Mouse (Mus musculus) left cerebral cortex, postnatal 36 days (tissue): Measurements from ENCODE around the gene Ing3. TPM values are rescaled to one million over a fixed set of nuclear protein-coding genes. Genes with fewer than 3 reads are reported as not detected.

Source experiments
- DNase-seq, 2 experiments: peaks; one replicate each; pipeline ENCODE4 v3.0.0; 2021 to 2022; ENCODE audit warnings: low spot score in 2 of 2, mixed read lengths in 1 of 2
- intact Hi-C: fragments of 180-260 bp; cut with DNase I; formaldehyde crosslinking; loops from one replicate; pipeline ENCODE4 v1.15.1; 2025
- total RNA-seq, 2 experiments: library from RNA; stranded (reverse); gene quantifications; 2 replicates each; pipeline ENCODE4 v1.2.3; 2021

Ing3 gene
- 10 to 100 TPM; 22.5 to 27.5 TPM for total RNA-seq

- intact Hi-C loops = loop anchor here (5.0 kb wide), 2 partner anchors 97 to 397 kb away; partner anchors contain the start of gene Tspan12
- DNase-seq = peak; percentile 98 to 99
These were observed at the start of gene Ing3 for GRCm38 (mm10) chr6:21949226-21949731. Gene Ing3, plus strand, starts transcription at chr6:21949571.

- DNase-seq = no peak
- intact Hi-C loops = no loop called here
These were observed 39.7 kb upstream of the Ing3 start for GRCm38 (mm10) chr6:21909720-21910119.

GRCm38 (mm10) chr6:21910804-21911203 is 38.6 kb upstream of the Ing3 start:
- intact Hi-C loops = no loop called here
- DNase-seq = no peak

- DNase-seq = no peak
- intact Hi-C loops = no loop called here
These were observed 32.8 kb upstream of the Ing3 start for GRCm38 (mm10) chr6:21916591-21916990.

GRCm38 (mm10) chr6:21924150-21924549 is 25.2 kb upstream of the Ing3 start:
- intact Hi-C loops = no loop called here

GRCm38 (mm10) chr6:21937981-21938635 is 11.3 kb upstream of the Ing3 start:
- DNase-seq = no peak
- intact Hi-C loops = no loop called here

More at GRCm38 (mm10) chr6:21924150-21924549, 25.2 kb upstream of the Ing3 start:
- DNase-seq = no peak

- intact Hi-C loops = loop anchor here (5.0 to 10.0 kb wide), 3 partner anchors 98 to 398 kb away; partner anchors contain the start of gene Tspan12
- DNase-seq = peak; percentile 97 to 98
These were observed 539 bp downstream of the Ing3 start for GRCm38 (mm10) chr6:21949771-21950448.

GRCm38 (mm10) chr6:21950676-21951075 is 1.3 kb downstream of the Ing3 start:
- no peak for DNase-seq
- intact Hi-C loops = loop anchor here (10.0 kb wide), 1 partner anchor 156 kb away; no protein-coding TSS in a partner anchor

GRCm38 (mm10) chr6:21955468-21955867 is 6.1 kb downstream of the Ing3 start:
- intact Hi-C loops = loop anchor here (10.0 kb wide), 1 partner anchor 161 kb away; no protein-coding TSS in a partner anchor
- no peak for DNase-seq

- intact Hi-C loops = loop anchor here (10.0 kb wide), 1 partner anchor 164 kb away; no protein-coding TSS in a partner anchor
- DNase-seq = no peak
These were observed 9.6 kb downstream of the Ing3 start for GRCm38 (mm10) chr6:21958922-21959321.

GRCm38 (mm10) chr6:21959909-21960308 is 10.5 kb downstream of the Ing3 start:
- intact Hi-C loops = loop anchor here (10.0 kb wide), 1 partner anchor 165 kb away; no protein-coding TSS in a partner anchor
- no peak for DNase-seq

- no peak for DNase-seq
- intact Hi-C loops = no loop called here
These were observed 28.2 kb downstream of the Ing3 start for GRCm38 (mm10) chr6:21977532-21977931.

GRCm38 (mm10) chr6:21981114-21981513 is 31.7 kb downstream of the Ing3 start:
- intact Hi-C loops = no loop called here
- no peak for DNase-seq

- intact Hi-C loops = no loop called here
- DNase-seq = no peak
These were observed 35.8 kb downstream of the Ing3 start for GRCm38 (mm10) chr6:21984990-21985731.

- intact Hi-C loops = loop anchor here (2.0 kb wide), 1 partner anchor 85 kb away; no protein-coding TSS in a partner anchor
- no peak for DNase-seq
These were observed 36.6 kb downstream of the Ing3 start, which contains the start of gene Cped1 for GRCm38 (mm10) chr6:21985732-21986540. Gene Cped1, plus strand, starts transcription at chr6:21985916.

GRCm38 (mm10) chr6:21986660-21987331 is 37.4 kb downstream of the Ing3 start:
- no peak for DNase-seq
- intact Hi-C loops = loop anchor here (2.0 kb wide), 1 partner anchor 84 kb away; no protein-coding TSS in a partner anchor

- intact Hi-C loops = loop anchor here (2.0 kb wide), 1 partner anchor 83 kb away; no protein-coding TSS in a partner anchor
- no peak for DNase-seq
These were observed 38.2 kb downstream of the Ing3 start for GRCm38 (mm10) chr6:21987554-21987953.

- intact Hi-C loops = no loop called here
- DNase-seq = no peak
These were observed 38.9 kb downstream of the Ing3 start for GRCm38 (mm10) chr6:21988296-21988695.
